Mouse (Mus musculus): ENCODE measurements around the gene Sptbn4. TPM values are rescaled to one million over a fixed set of nuclear protein-coding genes. Genes with fewer than 3 reads are reported as not detected.

Gene Sptbn4
- total RNA-seq, 2 experiments from 2014 or later, result 128 to 132 TPM

DNA sequence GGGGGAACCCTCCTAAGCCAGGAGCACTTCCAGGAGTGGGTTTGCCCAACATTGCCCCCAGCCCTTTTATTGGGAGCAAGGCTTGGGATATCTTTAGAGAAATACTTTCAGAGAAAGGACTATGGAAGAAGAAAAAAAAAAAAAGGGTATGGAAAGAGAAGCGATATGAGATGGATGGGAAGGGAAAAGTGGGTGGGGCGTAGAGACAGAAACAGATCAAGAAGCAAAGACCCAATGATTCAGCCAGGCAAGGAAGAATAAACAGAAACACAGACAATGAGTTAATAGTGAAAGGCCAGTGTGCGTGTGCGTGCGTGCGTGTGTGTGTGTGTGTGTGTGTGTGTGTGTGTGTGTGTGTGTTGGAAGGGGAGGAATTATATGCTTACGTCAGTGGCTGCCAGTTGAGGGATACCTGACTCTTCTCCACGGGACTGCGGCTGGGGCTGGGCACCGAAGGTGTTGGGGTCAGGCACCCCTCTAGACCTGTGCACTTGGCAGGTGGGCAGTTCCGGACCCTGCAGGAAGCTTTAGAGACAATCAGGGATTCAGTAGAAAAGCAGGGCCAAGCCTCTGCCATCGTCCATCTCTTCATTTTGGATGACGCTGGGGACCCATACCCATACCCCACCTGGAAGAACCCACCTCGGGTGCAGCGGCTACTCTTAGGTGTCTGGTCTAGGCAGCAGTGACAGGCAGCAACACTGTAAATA lies 112.3 kb downstream of the Sptbn4 start:
- DNase-seq (ENCODE audit: low spot score in 2 of 2), result no peak
- intact Hi-C loops (cut with DNase I), result loop anchor here (5.0 to 10.0 kb wide), 4 partner anchors 47 to 350 kb away; partner anchors contain the start of gene Zfp607b

GRCm38 (mm10) chr7:27334405-27334911 lies 113.0 kb downstream of the Sptbn4 start:
- DNase-seq (ENCODE audit: low spot score in 2 of 2), result no peak
- intact Hi-C loops (cut with DNase I), result loop anchor here (10.0 kb wide), 2 partner anchors 170 to 350 kb away; partner anchors contain the start of gene Zfp607b

- intact Hi-C loops (cut with DNase I), result loop anchor here (10.0 kb wide), 2 partner anchors 171 to 351 kb away; partner anchors contain the start of gene Zfp607b
- DNase-seq (ENCODE audit: low spot score in 2 of 2), result no peak
Observed at GRCm38 (mm10) chr7:27333316-27333941, 114.1 kb downstream of the Sptbn4 start.

GRCm38 (mm10) chr7:27332353-27333199 lies 114.9 kb downstream of the Sptbn4 start:
- peak; percentile 86 to 87 for DNase-seq (ENCODE audit: low spot score in 2 of 2)
- intact Hi-C loops (cut with DNase I), result loop anchor here (10.0 kb wide), 2 partner anchors 172 to 352 kb away; partner anchors contain the start of gene Zfp607b

DNA sequence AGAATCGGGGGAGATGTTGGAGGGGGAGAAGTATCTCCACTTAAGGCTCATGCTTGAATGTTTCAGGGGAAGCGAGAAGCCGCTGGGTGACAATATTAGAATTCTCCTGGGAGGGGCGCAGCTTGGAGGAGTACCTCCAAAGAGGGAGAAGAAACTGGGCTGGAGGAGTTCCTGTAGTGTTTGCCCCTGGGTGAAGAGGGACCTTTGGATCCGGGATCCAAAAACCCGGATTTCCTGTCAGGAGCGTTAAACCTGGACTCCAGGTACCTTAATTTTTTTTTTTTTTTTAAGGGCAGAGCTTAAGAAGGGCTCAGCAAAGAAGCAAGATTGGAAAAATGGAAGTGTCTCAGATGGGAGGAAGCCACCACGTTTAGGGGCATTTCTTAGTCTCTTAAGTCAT lies 115.6 kb downstream of the Sptbn4 start:
- intact Hi-C loops (cut with DNase I), result loop anchor here (10.0 kb wide), 2 partner anchors 173 to 353 kb away; partner anchors contain the start of gene Zfp607b
- DNase-seq (ENCODE audit: low spot score in 2 of 2), result no peak

- DNase-seq (ENCODE audit: low spot score in 2 of 2), result no peak
- intact Hi-C loops (cut with DNase I), result loop anchor here (10.0 kb wide), 2 partner anchors 173 to 353 kb away; partner anchors contain the start of gene Zfp607b
Observed at GRCm38 (mm10) chr7:27331541-27331851, 116.0 kb downstream of the Sptbn4 start.

GRCm38 (mm10) chr7:27330709-27331540 lies 116.6 kb downstream of the Sptbn4 start:
- intact Hi-C loops (cut with DNase I), result loop anchor here (10.0 kb wide), 2 partner anchors 174 to 354 kb away; partner anchors contain the start of gene Zfp607b
- DNase-seq (ENCODE audit: low spot score in 2 of 2), result peak; percentile 59 to 60

DNA sequence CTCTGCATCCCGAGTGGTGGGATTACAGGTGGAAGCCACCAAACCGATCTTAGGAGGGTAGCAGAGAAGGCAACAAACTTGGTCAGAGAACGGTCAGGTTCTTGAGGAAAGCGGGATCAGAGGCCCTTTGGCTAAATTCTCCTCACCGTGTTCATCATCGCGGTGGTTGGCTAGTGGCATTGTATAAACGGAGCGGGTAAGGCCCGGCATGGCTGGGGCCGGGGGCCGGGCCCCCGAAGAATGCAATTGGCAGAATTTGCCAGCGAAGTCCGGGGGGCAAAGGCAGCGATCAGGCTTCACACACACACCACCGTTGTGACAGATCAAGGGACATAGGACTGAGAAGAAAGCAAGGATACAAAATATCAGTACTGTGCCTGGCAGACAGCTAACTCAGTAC lies 117.5 kb downstream of the Sptbn4 start:
- intact Hi-C loops (cut with DNase I), result loop anchor here (10.0 kb wide), 2 partner anchors 175 to 355 kb away; partner anchors contain the start of gene Zfp607b

GRCm38 (mm10) chr7:27329326-27329947 lies 118.0 kb downstream of the Sptbn4 start:
- intact Hi-C loops (cut with DNase I), result no loop called here
- peak; percentile 72 to 83 for DNase-seq (ENCODE audit: low spot score in 2 of 2)

More for the DNA sequence above, 117.5 kb downstream of the Sptbn4 start:
- no peak for DNase-seq (ENCODE audit: low spot score in 2 of 2)

DNA sequence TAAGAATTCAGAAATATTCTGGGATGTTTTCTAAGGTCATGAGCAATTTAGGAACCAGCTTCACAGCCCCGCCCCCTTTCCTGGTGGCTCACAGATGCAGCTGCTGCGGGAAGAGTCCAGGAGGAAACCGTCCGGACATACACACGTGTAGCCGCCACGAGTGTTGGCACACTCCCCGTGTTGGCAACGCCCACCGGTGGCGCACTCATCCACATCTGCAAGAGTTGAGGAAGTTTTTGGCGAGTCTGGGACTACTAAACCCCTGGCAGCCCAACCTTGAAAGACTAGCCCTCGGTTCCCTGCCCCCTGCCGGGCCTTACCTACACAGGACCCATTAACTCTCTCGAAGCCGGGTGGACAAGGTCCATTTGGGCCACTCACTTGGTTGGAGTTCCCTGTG lies 118.8 kb downstream of the Sptbn4 start:
- intact Hi-C loops (cut with DNase I), result no loop called here
- peak in 1 of 2 experiments; percentile 45 for DNase-seq (ENCODE audit: low spot score in 2 of 2)

DNA sequence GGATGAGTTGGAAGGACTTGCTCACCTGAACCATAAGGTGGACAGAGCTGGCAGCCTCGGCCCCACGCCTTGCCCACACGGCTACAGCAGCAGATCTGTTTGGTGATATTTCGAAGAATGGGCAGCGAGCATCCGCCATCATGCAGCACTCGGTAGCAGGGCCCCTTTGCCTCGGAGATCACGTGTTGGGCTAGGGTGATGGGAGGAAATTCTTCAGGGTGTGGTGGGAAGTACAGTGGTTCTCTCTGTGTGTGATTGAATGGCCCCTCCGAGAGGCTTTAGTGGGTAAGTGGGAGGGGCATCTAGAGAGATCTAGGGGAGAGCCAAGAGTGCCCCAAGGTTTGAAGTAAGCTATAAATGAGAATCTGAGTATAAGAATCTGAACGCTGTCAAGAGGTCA lies 119.3 kb downstream of the Sptbn4 start:
- DNase-seq (ENCODE audit: low spot score in 2 of 2), result no peak
- intact Hi-C loops (cut with DNase I), result no loop called here

- intact Hi-C loops (cut with DNase I), result loop anchor here (2.0 kb wide), 1 partner anchor 25 kb away; no protein-coding TSS in a partner anchor
- no peak for DNase-seq (ENCODE audit: low spot score in 2 of 2)
Observed at GRCm38 (mm10) chr7:27327500-27327899, 120.0 kb downstream of the Sptbn4 start.

DNA sequence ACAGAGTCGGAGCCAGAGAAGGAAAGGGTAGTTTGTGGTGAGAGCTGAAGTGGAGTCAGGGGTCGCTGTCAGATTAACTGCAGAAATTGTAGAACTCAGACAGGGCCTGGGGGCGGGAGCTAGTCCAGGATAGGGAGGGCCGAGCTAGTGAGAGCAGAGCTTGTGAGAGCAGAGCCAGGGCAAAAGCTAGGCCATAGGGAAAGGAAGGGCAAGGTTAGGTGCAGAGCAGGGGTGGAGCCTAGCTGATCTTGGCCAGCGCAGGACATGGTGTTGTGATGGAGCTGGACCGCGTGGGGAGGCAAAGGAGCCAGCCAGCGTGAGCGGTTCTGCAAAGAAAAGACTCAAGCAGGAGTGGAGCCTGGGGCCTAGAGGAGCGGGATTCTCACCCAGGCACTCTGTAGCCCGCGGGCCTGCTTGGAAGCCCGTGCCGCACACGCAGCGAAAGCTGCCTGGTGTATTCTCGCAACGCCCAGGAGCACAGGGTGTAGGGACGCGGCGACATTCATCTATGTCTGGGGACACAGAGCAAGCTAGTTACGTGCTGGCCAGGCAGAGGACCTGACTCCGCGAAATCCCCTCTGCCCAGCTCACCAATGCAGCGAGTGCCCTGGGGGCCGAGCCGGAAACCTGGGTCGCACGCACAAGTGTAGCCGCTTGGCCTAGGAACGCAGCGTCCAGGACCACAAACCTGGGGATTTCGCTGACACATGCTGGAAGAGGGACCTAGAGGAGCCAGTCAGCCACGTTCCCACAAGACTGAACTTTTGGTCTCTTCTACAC lies 121.2 kb downstream of the Sptbn4 start:
- no peak for DNase-seq (ENCODE audit: low spot score in 2 of 2)
- intact Hi-C loops (cut with DNase I), result loop anchor here (2.0 kb wide), 1 partner anchor 23 kb away; no protein-coding TSS in a partner anchor

DNA sequence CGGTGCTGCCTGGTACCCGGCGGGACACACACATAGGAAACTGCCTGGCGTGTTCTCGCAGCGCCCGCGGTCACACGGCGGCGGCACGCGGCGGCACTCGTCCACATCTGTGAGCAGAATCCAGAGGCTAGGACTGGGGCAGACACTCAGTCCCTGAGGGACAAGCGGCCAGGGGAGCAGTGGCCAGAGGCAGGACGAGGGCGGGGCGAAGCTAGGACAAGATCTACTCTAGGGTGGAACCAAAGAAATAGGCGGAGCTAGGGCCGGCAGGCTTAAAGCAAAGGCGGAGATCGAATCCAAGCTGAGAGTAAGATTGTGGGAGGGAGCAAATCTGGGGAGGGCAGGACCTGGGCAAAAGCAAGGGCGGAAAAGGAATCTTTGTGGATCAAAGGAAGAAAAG lies 121.8 kb downstream of the Sptbn4 start:
- intact Hi-C loops (cut with DNase I), result loop anchor here (2.0 kb wide), 1 partner anchor 23 kb away; no protein-coding TSS in a partner anchor
- no peak for DNase-seq (ENCODE audit: low spot score in 2 of 2)

- no peak for DNase-seq (ENCODE audit: low spot score in 2 of 2)
- intact Hi-C loops (cut with DNase I), result no loop called here
Observed at GRCm38 (mm10) chr7:27324928-27325327, 122.6 kb downstream of the Sptbn4 start.

DNA sequence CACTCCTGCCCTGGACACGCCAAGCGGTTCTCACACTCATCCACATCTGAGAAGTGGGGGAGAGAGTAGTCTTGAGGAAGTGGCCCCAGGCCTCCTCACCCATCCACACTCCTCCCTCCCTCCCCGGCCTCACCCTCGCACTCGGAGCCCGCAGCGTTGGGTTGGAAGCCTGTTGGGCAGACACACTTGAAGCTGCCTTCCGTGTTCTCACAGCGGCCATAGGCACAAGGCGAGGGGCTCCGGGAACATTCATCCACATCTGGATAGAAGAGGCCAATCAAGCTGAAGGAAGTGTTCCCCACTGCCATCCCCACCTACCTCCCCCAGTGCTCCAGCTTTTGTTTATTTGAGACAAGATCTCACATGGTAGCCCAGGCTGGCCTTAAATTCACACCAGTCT lies 123.3 kb downstream of the Sptbn4 start:
- no peak for DNase-seq (ENCODE audit: low spot score in 2 of 2)
- intact Hi-C loops (cut with DNase I), result no loop called here

DNA sequence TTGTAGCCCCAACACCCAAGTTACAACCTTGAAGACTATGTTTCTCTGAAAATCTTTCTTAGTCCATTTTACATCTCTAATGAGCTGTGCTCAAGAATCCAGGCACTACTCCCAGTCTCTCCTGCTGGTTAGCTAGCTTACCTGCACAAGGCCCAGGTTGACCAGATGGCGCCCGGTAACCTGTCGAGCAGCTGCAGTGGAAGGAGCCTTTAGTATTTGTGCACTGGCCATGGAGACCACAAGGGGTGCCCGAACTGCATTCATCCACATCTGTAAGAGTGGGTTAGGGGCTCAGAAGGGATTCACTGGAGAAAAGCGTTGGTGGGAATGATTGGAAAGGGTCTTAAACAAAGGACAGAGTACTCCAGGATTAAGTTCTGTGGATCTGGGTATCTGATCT lies 124.5 kb downstream of the Sptbn4 start:
- intact Hi-C loops (cut with DNase I), result no loop called here
- no peak for DNase-seq (ENCODE audit: low spot score in 2 of 2)
